Mouse (Mus musculus) lung, adult 2 months (tissue): Measurements from ENCODE around the gene Lrp4.

Source experiments
- CTCF ChIP-seq: fragments of 200-500 bp; IDR thresholded peaks from 2 replicates; pipeline ENCODE4 v1.5.1; 2011; ENCODE audit warnings: mild to moderate bottlenecking, low read length, control low read depth; ENCODE audit not compliant: insufficient read depth
- POLR2A ChIP-seq: fragments of 200-500 bp; IDR thresholded peaks from 2 replicates; pipeline ENCODE4 v1.6.1; 2011; ENCODE audit warnings: low read depth, mild to moderate bottlenecking, control low read depth, low read length, borderline replicate concordance; ENCODE audit errors: extremely low read depth

DNA sequence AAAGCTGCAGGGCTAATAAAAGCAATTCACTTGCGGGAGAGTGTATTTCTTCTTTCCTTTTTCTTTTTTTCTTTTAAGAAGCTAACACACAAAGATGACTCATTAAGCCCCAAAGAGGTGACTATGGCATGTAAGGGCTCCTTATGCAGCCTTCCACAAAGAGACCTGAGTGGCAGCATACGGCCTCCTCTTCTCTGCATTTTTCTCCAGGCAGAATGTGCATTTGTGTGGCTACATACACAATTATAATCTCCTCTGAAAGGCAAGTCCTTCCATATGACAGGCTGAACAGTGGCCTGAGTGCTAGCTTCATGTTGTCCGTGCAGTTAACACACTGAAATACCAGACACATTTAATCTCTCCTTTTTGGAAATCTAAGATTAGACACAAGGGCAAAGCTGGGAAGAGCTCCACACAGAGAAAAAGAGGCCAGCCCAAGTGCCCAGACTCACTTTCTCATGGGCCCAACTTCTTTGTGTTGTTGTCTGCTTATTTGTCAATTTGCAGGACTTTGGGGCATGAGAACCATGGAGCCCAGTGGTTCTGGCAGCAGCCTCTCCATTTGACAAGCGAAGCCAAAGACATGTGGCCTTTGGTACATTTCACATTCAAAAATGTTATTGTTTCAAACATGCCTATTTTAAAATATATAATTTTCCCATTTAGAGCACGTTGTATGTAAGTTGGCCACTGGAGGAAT lies 20.0 kb upstream of the Lrp4 start:
- no peak for TF ChIP-seq POLR2A
- TF ChIP-seq CTCF: no peak
